Mouse (Mus musculus): ENCODE results near the gene Fam193a. TPM values are rescaled to one million over a fixed set of nuclear protein-coding genes. Genes with fewer than 3 reads are reported as not detected.

Fam193a gene
- polyA plus RNA-seq, 1 experiment from 2014 or later, result 7.3 TPM

- Histone ChIP-seq H3K9ac (ENCODE audit: low read length) (no peak overlapping the region), H3K4me3 (ENCODE audit: low read length) (no peak overlapping the region), H3K27ac (ENCODE audit: low read length) (no peak overlapping the region), H3K4me1 (ENCODE audit: control insufficient read depth, insufficient read depth, low read length) (no peaks in the 10 kb centered on the region), H3K36me3 (ENCODE audit: control insufficient read depth, insufficient read depth) (peaks cover 48% of the 10 kb centered on the region), H3K4me2 (ENCODE audit: low read depth, low read length) (no peak overlapping the region), H3K27me3 (ENCODE audit: control insufficient read depth, insufficient read depth, low read length) (no peaks in the 10 kb centered on the region), H3K9me3 (replicated peaks; ENCODE audit: control insufficient read depth, low read length) (no peaks in the 10 kb centered on the region)
- no peak for ATAC-seq (replicated peaks; ENCODE audit: extremely low read depth, insufficient read depth, low FRiP score)
- 81% methylated on average over 3 of the region's 3 CpGs for WGBS
Measured at GRCm38 (mm10) chr5:34430776-34431175, 61.0 kb downstream of the Fam193a start.

- Histone ChIP-seq H3K9me3 (replicated peaks; ENCODE audit: control insufficient read depth, low read length) (no peaks in the 10 kb centered on the region), H3K4me3 (ENCODE audit: low read length) (no peak overlapping the region), H3K4me1 (ENCODE audit: control insufficient read depth, insufficient read depth, low read length) (no peaks in the 10 kb centered on the region), H3K36me3 (ENCODE audit: control insufficient read depth, insufficient read depth) (peaks cover 40% of the 10 kb centered on the region), H3K9ac (ENCODE audit: low read length) (no peak overlapping the region), H3K27me3 (ENCODE audit: control insufficient read depth, insufficient read depth, low read length) (no peaks in the 10 kb centered on the region), H3K27ac (ENCODE audit: low read length) (no peak overlapping the region), H3K4me2 (ENCODE audit: low read depth, low read length) (no peak overlapping the region)
- 76% methylated on average over 1 of the region's 1 CpGs for WGBS
- no peak for ATAC-seq (replicated peaks; ENCODE audit: extremely low read depth, insufficient read depth, low FRiP score)
Measured at GRCm38 (mm10) chr5:34433786-34434185, 64.1 kb downstream of the Fam193a start.

- Histone ChIP-seq H3K4me1 (ENCODE audit: control insufficient read depth, insufficient read depth, low read length) (no peaks in the 10 kb centered on the region), H3K4me2 (ENCODE audit: low read depth, low read length) (no peak overlapping the region), H3K4me3 (ENCODE audit: low read length) (no peak overlapping the region), H3K9ac (ENCODE audit: low read length) (no peak overlapping the region), H3K9me3 (replicated peaks; ENCODE audit: control insufficient read depth, low read length) (no peaks in the 10 kb centered on the region), H3K36me3 (ENCODE audit: control insufficient read depth, insufficient read depth) (peaks cover 43% of the 10 kb centered on the region), H3K27me3 (ENCODE audit: control insufficient read depth, insufficient read depth, low read length) (no peaks in the 10 kb centered on the region), H3K27ac (ENCODE audit: low read length) (no peak overlapping the region)
- ATAC-seq (replicated peaks; ENCODE audit: extremely low read depth, insufficient read depth, low FRiP score), result no peak
- 93% methylated on average over 3 of the region's 3 CpGs for WGBS
Measured at GRCm38 (mm10) chr5:34434241-34434640, 64.5 kb downstream of the Fam193a start.

GRCm38 (mm10) chr5:34438052-34438451 lies 68.3 kb downstream of the Fam193a start:
- no peak overlapping the region for H3K9ac ChIP-seq (ENCODE audit: low read length)
- no peaks in the 10 kb centered on the region for H3K9me3 ChIP-seq (replicated peaks; ENCODE audit: control insufficient read depth, low read length)
- H3K4me3 ChIP-seq (ENCODE audit: low read length), result no peak overlapping the region
- no peak overlapping the region for H3K27ac ChIP-seq (ENCODE audit: low read length)
- no peaks in the 10 kb centered on the region for H3K27me3 ChIP-seq (ENCODE audit: control insufficient read depth, insufficient read depth, low read length)
- H3K36me3 ChIP-seq (ENCODE audit: control insufficient read depth, insufficient read depth), result peaks cover 40% of the 10 kb centered on the region
- no peak for ATAC-seq (replicated peaks; ENCODE audit: extremely low read depth, insufficient read depth, low FRiP score)
- WGBS, result 69% methylated on average over 4 of the region's 4 CpGs
- H3K4me1 ChIP-seq (ENCODE audit: control insufficient read depth, insufficient read depth, low read length), result no peaks in the 10 kb centered on the region
- no peak overlapping the region for H3K4me2 ChIP-seq (ENCODE audit: low read depth, low read length)

GRCm38 (mm10) chr5:34438659-34439058 lies 68.9 kb downstream of the Fam193a start:
- H3K4me2 ChIP-seq (ENCODE audit: low read depth, low read length), result no peak overlapping the region
- no peaks in the 10 kb centered on the region for H3K27me3 ChIP-seq (ENCODE audit: control insufficient read depth, insufficient read depth, low read length)
- H3K4me1 ChIP-seq (ENCODE audit: control insufficient read depth, insufficient read depth, low read length), result no peaks in the 10 kb centered on the region
- H3K9ac ChIP-seq (ENCODE audit: low read length), result no peak overlapping the region
- WGBS, result 60% methylated on average over 1 of the region's 1 CpGs
- no peak overlapping the region for H3K4me3 ChIP-seq (ENCODE audit: low read length)
- no peak overlapping the region for H3K27ac ChIP-seq (ENCODE audit: low read length)
- H3K36me3 ChIP-seq (ENCODE audit: control insufficient read depth, insufficient read depth), result peaks cover 45% of the 10 kb centered on the region
- no peak for ATAC-seq (replicated peaks; ENCODE audit: extremely low read depth, insufficient read depth, low FRiP score)
- no peaks in the 10 kb centered on the region for H3K9me3 ChIP-seq (replicated peaks; ENCODE audit: control insufficient read depth, low read length)

GRCm38 (mm10) chr5:34439768-34440167 lies 70.0 kb downstream of the Fam193a start:
- peaks cover 48% of the 10 kb centered on the region for H3K36me3 ChIP-seq (ENCODE audit: control insufficient read depth, insufficient read depth)
- no peak overlapping the region for H3K4me3 ChIP-seq (ENCODE audit: low read length)
- H3K27me3 ChIP-seq (ENCODE audit: control insufficient read depth, insufficient read depth, low read length), result no peaks in the 10 kb centered on the region
- no peak overlapping the region for H3K27ac ChIP-seq (ENCODE audit: low read length)
- no peaks in the 10 kb centered on the region for H3K4me1 ChIP-seq (ENCODE audit: control insufficient read depth, insufficient read depth, low read length)
- no peak overlapping the region for H3K4me2 ChIP-seq (ENCODE audit: low read depth, low read length)
- no peak for ATAC-seq (replicated peaks; ENCODE audit: extremely low read depth, insufficient read depth, low FRiP score)
- 83% methylated on average over 2 of the region's 2 CpGs for WGBS
- no peak overlapping the region for H3K9ac ChIP-seq (ENCODE audit: low read length)
- H3K9me3 ChIP-seq (replicated peaks; ENCODE audit: control insufficient read depth, low read length), result no peaks in the 10 kb centered on the region

GRCm38 (mm10) chr5:34441797-34442196 lies 72.1 kb downstream of the Fam193a start:
- no peak for ATAC-seq (replicated peaks; ENCODE audit: extremely low read depth, insufficient read depth, low FRiP score)
- no peaks in the 10 kb centered on the region for H3K9me3 ChIP-seq (replicated peaks; ENCODE audit: control insufficient read depth, low read length)
- H3K27me3 ChIP-seq (ENCODE audit: control insufficient read depth, insufficient read depth, low read length), result no peaks in the 10 kb centered on the region
- WGBS, result 90% methylated on average over 2 of the region's 2 CpGs
- no peak overlapping the region for H3K4me3 ChIP-seq (ENCODE audit: low read length)
- no peak overlapping the region for H3K9ac ChIP-seq (ENCODE audit: low read length)
- H3K4me2 ChIP-seq (ENCODE audit: low read depth, low read length), result no peak overlapping the region
- H3K36me3 ChIP-seq (ENCODE audit: control insufficient read depth, insufficient read depth), result peaks cover 45% of the 10 kb centered on the region
- no peak overlapping the region for H3K27ac ChIP-seq (ENCODE audit: low read length)
- H3K4me1 ChIP-seq (ENCODE audit: control insufficient read depth, insufficient read depth, low read length), result peaks cover 10% of the 10 kb centered on the region

- 44% methylated on average over 9 of the region's 9 CpGs for WGBS
- H3K9ac ChIP-seq (ENCODE audit: low read length), result no peak overlapping the region
- peaks cover 30% of the 10 kb centered on the region for H3K36me3 ChIP-seq (ENCODE audit: control insufficient read depth, insufficient read depth)
- H3K27me3 ChIP-seq (ENCODE audit: control insufficient read depth, insufficient read depth, low read length), result no peaks in the 10 kb centered on the region
- no peak overlapping the region for H3K4me3 ChIP-seq (ENCODE audit: low read length)
- H3K4me1 ChIP-seq (ENCODE audit: control insufficient read depth, insufficient read depth, low read length), result peaks cover 10% of the 10 kb centered on the region
- H3K9me3 ChIP-seq (replicated peaks; ENCODE audit: control insufficient read depth, low read length), result no peaks in the 10 kb centered on the region
- no peak for ATAC-seq (replicated peaks; ENCODE audit: extremely low read depth, insufficient read depth, low FRiP score)
- H3K27ac ChIP-seq (ENCODE audit: low read length), result no peak overlapping the region
- H3K4me2 ChIP-seq (ENCODE audit: low read depth, low read length), result no peak overlapping the region
Measured at GRCm38 (mm10) chr5:34446207-34446606, 76.5 kb downstream of the Fam193a start.

GRCm38 (mm10) chr5:34458994-34459393 lies 89.3 kb downstream of the Fam193a start:
- Histone ChIP-seq H3K4me3 (ENCODE audit: low read length) (no peak overlapping the region), H3K4me1 (ENCODE audit: control insufficient read depth, insufficient read depth, low read length) (no peaks in the 10 kb centered on the region), H3K9me3 (replicated peaks; ENCODE audit: control insufficient read depth, low read length) (no peaks in the 10 kb centered on the region), H3K4me2 (ENCODE audit: low read depth, low read length) (no peak overlapping the region), H3K36me3 (ENCODE audit: control insufficient read depth, insufficient read depth) (peaks cover 38% of the 10 kb centered on the region), H3K27ac (ENCODE audit: low read length) (no peak overlapping the region), H3K27me3 (ENCODE audit: control insufficient read depth, insufficient read depth, low read length) (no peaks in the 10 kb centered on the region), H3K9ac (ENCODE audit: low read length) (no peak overlapping the region)
- no peak for ATAC-seq (replicated peaks; ENCODE audit: extremely low read depth, insufficient read depth, low FRiP score)
- 86% methylated on average over 1 of the region's 1 CpGs for WGBS

GRCm38 (mm10) chr5:34461294-34461693 lies 91.6 kb downstream of the Fam193a start:
- Histone ChIP-seq H3K27ac (ENCODE audit: low read length) (no peak overlapping the region), H3K9me3 (replicated peaks; ENCODE audit: control insufficient read depth, low read length) (no peaks in the 10 kb centered on the region), H3K27me3 (ENCODE audit: control insufficient read depth, insufficient read depth, low read length) (no peaks in the 10 kb centered on the region), H3K36me3 (ENCODE audit: control insufficient read depth, insufficient read depth) (peaks cover 58% of the 10 kb centered on the region), H3K4me2 (ENCODE audit: low read depth, low read length) (no peak overlapping the region), H3K4me3 (ENCODE audit: low read length) (no peak overlapping the region), H3K4me1 (ENCODE audit: control insufficient read depth, insufficient read depth, low read length) (no peaks in the 10 kb centered on the region), H3K9ac (ENCODE audit: low read length) (no peak overlapping the region)
- WGBS, result 93% methylated on average over 4 of the region's 4 CpGs
- ATAC-seq (replicated peaks; ENCODE audit: extremely low read depth, insufficient read depth, low FRiP score), result no peak

Measured in heart, embryonic 16.5 days (tissue).